Comparison of ENCODE assay signal across 8 mouse cellular contexts in genomic region chr12:108893715-108894431, GRCm38 (mm10). TPM values are rescaled to one million over a fixed set of nuclear protein-coding genes. Genes with fewer than 3 reads are reported as not detected.
DNase-seq lines count a peak whose midpoint lies in the region; ATAC-seq and TF ChIP-seq lines count a peak whose summit lies in the region.

Gene Wars (minus strand): TSS chr12:108894174.

- WGBS in forebrain, embryonic 15.5 days: under 1% methylated on average over 52 of the region's 58 CpGs
- WGBS in lung, adult 2 months: 1% methylated on average over 58 of the region's 58 CpGs

- H3K9ac ChIP-seq in ES-E14 (ENCODE audit: insufficient read depth, low read depth, low read length, poor library complexity, severe bottlenecking): peak within 1 kb of the TSS; percentile 91
- H3K9ac ChIP-seq in forebrain, embryonic 15.5 days (replicated peaks): peak within 1 kb of the TSS; percentile 73

- H3K4me2 ChIP-seq in forebrain, embryonic 15.5 days (replicated peaks): peak within 1 kb of the TSS; percentile 88

- H3K9me3 ChIP-seq in ES-E14 (ENCODE audit: control insufficient read depth, insufficient read depth, low read depth, low read length): no peaks in the 10 kb centered on the region
- H3K9me3 ChIP-seq in forebrain, embryonic 15.5 days: no peaks in the 10 kb centered on the region

- in situ Hi-C loops in ES-E14 (cut with MboI; ENCODE audit: low sequenced_read_pairs in 2 of 2, unreplicated experiment in 2 of 2): no loop called here

- peak; percentile 100 for ATAC-seq in forebrain, embryonic 15.5 days (replicated peaks)
- peak; percentile 96 for ATAC-seq in neutrophil, adult 5-6 weeks (ENCODE audit: extremely low read depth, insufficient number of reproducible peaks, low FRiP score, poor library complexity, severe bottlenecking)

- peak within 1 kb of the TSS; percentile 91 to 93 for H3K4me3 ChIP-seq in ES-E14 (ENCODE audit: insufficient read depth in 1 of 2, low read depth in 1 of 2, low read length in 2 of 2, poor library complexity in 1 of 2, severe bottlenecking in 1 of 2)
- peak within 1 kb of the TSS; percentile 93 for H3K4me3 ChIP-seq in forebrain, embryonic 15.5 days
- peak within 1 kb of the TSS; percentile 90 for H3K4me3 ChIP-seq in lung, adult 2 months (replicated peaks; ENCODE audit: extremely low read depth, low read depth, low read length)

- peak; percentile 71; the same call in 1 of the 2 replicates for TF ChIP-seq POLR2A in lung, adult 2 months (IDR thresholded peaks at IDR 0.05; ENCODE audit: borderline replicate concordance, extremely low read depth, low read depth, low read length)

- intact Hi-C loops in heart, postnatal 25 days (cut with DNase I): loop anchor here (5.0 to 10.0 kb wide), 3 partner anchors 57 to 339 kb away; partner anchors contain the start of genes Evl, Slc25a29 and Slc25a47

- peaks cover 9% of the 10 kb centered on the region; the same call in 1 of the 2 replicates for H3K36me3 ChIP-seq in ES-E14 (ENCODE audit: control insufficient read depth, insufficient read depth, low read length, poor library complexity, severe bottlenecking)
- H3K36me3 ChIP-seq in forebrain, embryonic 15.5 days: peaks cover 7% of the 10 kb centered on the region; the same call in 1 of the 2 replicates

- peaks cover 0 to 7% of the 10 kb centered on the region in 2 experiments; a peak in 2 of 4 replicates for H3K4me1 ChIP-seq in ES-E14 (ENCODE audit: control insufficient read depth in 2 of 2, insufficient read depth in 2 of 2, low read length in 2 of 2, poor library complexity in 1 of 2)
- H3K4me1 ChIP-seq in forebrain, embryonic 15.5 days: peaks cover 23% of the 10 kb centered on the region
- peaks cover 17% of the 10 kb centered on the region for H3K4me1 ChIP-seq in lung, adult 2 months (ENCODE audit: control insufficient read depth, insufficient read depth, low read length)

- H3K27ac ChIP-seq in ES-E14 (ENCODE audit: insufficient read depth, low read depth, low read length, poor library complexity, severe bottlenecking): no peak within 1 kb of the TSS
- peak within 1 kb of the TSS; percentile 32; the same call in 1 of the 2 replicates for H3K27ac ChIP-seq in forebrain, embryonic 15.5 days (replicated peaks)

- TF ChIP-seq CTCF in lung, adult 2 months (IDR thresholded peaks at IDR 0.05; ENCODE audit: insufficient read depth, low read length): no peak

- peak; percentile 90 for DNase-seq in ES-E14 (ENCODE audit: low read depth, low spot score)
- DNase-seq in cerebellum, adult 11-12 months: peak; percentile 95
- DNase-seq in heart, postnatal 25 days (ENCODE audit: low spot score): peak; percentile 94
- peak; percentile 95 to 97 for DNase-seq in layer of hippocampus, adult 18-20 months (ENCODE audit: low spot score in 2 of 2)
- peak; percentile 95 for DNase-seq in lung, adult 2 months
- peak; percentile 87 to 92 for DNase-seq in thymus, adult 18-20 months

- no peaks in the 10 kb centered on the region for H3K27me3 ChIP-seq in forebrain, embryonic 15.5 days

TF ChIP-seq in ES-E14, 5 proteins besides CTCF, POLR2A, EP300 and RAD21:
- TF ChIP-seq CHD2 (IDR thresholded peaks at IDR 0.05; ENCODE audit: low read depth, low read length) (peak; percentile 83), HCFC1 (IDR thresholded peaks at IDR 0.05; ENCODE audit: borderline replicate concordance, insufficient read depth, low read length) (peak; percentile 85), MAFK (IDR thresholded peaks at IDR 0.05; ENCODE audit: insufficient read depth, low read depth, low read length) (no peak)

RNA-seq across cellular contexts. Expression of gene Wars, which starts in this region (rescaled TPM):
- total RNA-seq in ES-E14 (2012; rRNA removed): 62.1 and 85.2 TPM in 2 replicates
- 104 and 107 TPM in 2 replicates for polyA plus RNA-seq in forebrain, embryonic 15.5 days (2015; fragmentation: Nextera tagmentation; extraction: Ambion mirVana)
- 10 to 100 TPM; 33.6 to 35.8 TPM for total RNA-seq in heart, postnatal 25 days (2021)
- 10 to 100 TPM; 84.7 to 91.2 TPM for total RNA-seq in layer of hippocampus, adult 18-20 months (2021)
- polyA plus RNA-seq in lung, adult 2 months (2012; rRNA removed): 119 and 127 TPM in 2 replicates
- total RNA-seq in neutrophil, adult 5-6 weeks (2017): 45.4 and 46.7 TPM in 2 replicates
